Mouse (Mus musculus): ENCODE results near the gene Cdkl3.

GRCm38 (mm10) chr11:51971644-51972043, 32.4 kb upstream of the Cdkl3 start:
- no peak for TF ChIP-seq CTCF (conservative IDR thresholded peaks at IDR 0.05; ENCODE audit: low read length)
- no peak for TF ChIP-seq POU5F1 (IDR thresholded peaks at IDR 0.05; ENCODE audit: borderline replicate concordance, low read length)
- no peak for TF ChIP-seq NANOG (IDR thresholded peaks at IDR 0.05; ENCODE audit: borderline replicate concordance, low read length)
